Mouse (Mus musculus) CH12.LX (cell line): ENCODE results near the gene Tnpo1.

ENCODE experiments used
- CTCF ChIP-seq, 2 experiments: IDR thresholded peaks in 1 of 2; conservative IDR thresholded peaks in 1 of 2; 2 replicates each; pipeline ENCODE4 v1.5.1; 2011 to 2012; ENCODE audit warnings: low read depth in 2 of 2, low read length in 2 of 2, improper control_type of control experiment in 1 of 2, inconsistent platforms in 1 of 2, mild to moderate bottlenecking in 1 of 2, moderate library complexity in 1 of 2
- MAFK ChIP-seq: IDR thresholded peaks from 2 replicates; pipeline ENCODE4 v1.6.1; 2011; ENCODE audit warnings: low read length, improper control_type of control experiment; ENCODE audit not compliant: insufficient replicate concordance
- POLR2A ChIP-seq: IDR thresholded peaks from 2 replicates; pipeline ENCODE4 v1.6.1; 2011; ENCODE audit warnings: low read depth, mild to moderate bottlenecking, improper control_type of control experiment, low read length
- UBTF ChIP-seq: IDR thresholded peaks from 2 replicates; pipeline ENCODE4 v1.6.1; 2012; ENCODE audit warnings: low read depth, mild to moderate bottlenecking, inconsistent platforms, low read length, improper control_type of control experiment, moderate library complexity
- ZC3H11A ChIP-seq: IDR thresholded peaks from 2 replicates; pipeline ENCODE4 v1.6.1; 2012; ENCODE audit warnings: low read depth, mild to moderate bottlenecking, inconsistent platforms, low read length, improper control_type of control experiment

- TF ChIP-seq CTCF (conservative IDR thresholded peaks at IDR 0.05 in 1 of 2, IDR thresholded peaks at IDR 0.05 in 1 of 2; ENCODE audit: low read depth in 2 of 2, low read length in 2 of 2): no peak
- TF ChIP-seq POLR2A: peak; percentile 54; the same call in 1 of the 2 replicates
- TF ChIP-seq UBTF: no peak; the same call in none of the 2 replicates
- TF ChIP-seq ZC3H11A: no peak
- TF ChIP-seq MAFK: peak; percentile 70; the same call in 1 of the 2 replicates
Observed at GRCm38 (mm10) chr13:98926213-98926957, at the start of gene Tnpo1.
